Mouse (Mus musculus) limb, embryonic 11.5 days (tissue): Measurements from ENCODE around the gene Trak2. TPM values are rescaled to one million over a fixed set of nuclear protein-coding genes. Genes with fewer than 3 reads are reported as not detected.
"Not testable (repeated sequence)": the region's sequence is repeated elsewhere in the genome, so short reads cannot be mapped to it uniquely, and the experiment has no call there.

ENCODE experiments used
- ATAC-seq: fragments of 200-750 bp; cut with Nextera tagmentation; 2 replicates; pipeline ENCODE4 v1.8.0; 2017; ENCODE audit warnings: low read depth; ENCODE audit not compliant: insufficient number of reproducible peaks, low FRiP score, low TSS enrichment
- DNase-seq: peaks from one replicate; pipeline ENCODE4 v3.0.0-alpha.2; 2015; ENCODE audit warnings: low spot score
- H3K27ac ChIP-seq: fragments of 300-500 bp; sonication (generic); replicated peaks from 2 replicates; pipeline ENCODE4 v1.5.1; 2014; ENCODE audit warnings: low read depth, mild to moderate bottlenecking, low read length
- H3K27me3 ChIP-seq: fragments of 300-500 bp; sonication (generic); 2 replicates; pipeline ENCODE4 v1.6.1; 2014; ENCODE audit warnings: mild to moderate bottlenecking, low read length, mixed read lengths; ENCODE audit not compliant: control insufficient read depth, insufficient read depth
- H3K36me3 ChIP-seq: fragments of 300-500 bp; sonication (generic); 2 replicates; pipeline ENCODE4 v1.6.1; 2014; ENCODE audit warnings: mild to moderate bottlenecking, low read length, moderate library complexity, mixed read lengths; ENCODE audit not compliant: control insufficient read depth, insufficient read depth
- H3K4me1 ChIP-seq: fragments of 300-500 bp; sonication (generic); 2 replicates; pipeline ENCODE4 v1.6.1; 2014; ENCODE audit warnings: low read length, mixed read lengths; ENCODE audit not compliant: control insufficient read depth, insufficient read depth
- H3K4me2 ChIP-seq: fragments of 300-500 bp; sonication (generic); 2 replicates; pipeline ENCODE4 v1.6.1; 2014; ENCODE audit warnings: low read depth, mild to moderate bottlenecking, moderate library complexity; ENCODE audit not compliant: severe bottlenecking
- H3K4me3 ChIP-seq: fragments of 300-500 bp; sonication (generic); 2 replicates; pipeline ENCODE4 v1.5.1; 2014; ENCODE audit warnings: low read depth, low read length
- H3K9ac ChIP-seq: fragments of 300-500 bp; sonication (generic); 2 replicates; pipeline ENCODE4 v1.6.1; 2014; ENCODE audit warnings: mild to moderate bottlenecking, low read length
- H3K9me3 ChIP-seq: fragments of 300-500 bp; sonication (generic); 2 replicates; pipeline ENCODE4 v1.6.1; 2016; ENCODE audit warnings: low read length; ENCODE audit not compliant: control insufficient read depth
- WGBS: fragments of 180-500 bp; shearing (Covaris S2); extraction: QIAGEN DNeasy Blood & Tissue Kit; methylation state at CpG from one replicate; pipeline ENCODE4 v1.1.7; 2014; 5-methylcytosine and 5-hydroxymethylcytosine counted together
- polyA plus RNA-seq: library from polyadenylated mRNA; unstranded; fragments of >200 nt; fragmentation: Nextera tagmentation; extraction: Ambion mirVana; gene quantifications from 2 replicates; pipeline ENCODE4 v1.2.1, GENCODE M21; 2014

Gene Trak2
- polyA plus RNA-seq, 1 experiment from 2014 or later: 8.3 TPM

DNA sequence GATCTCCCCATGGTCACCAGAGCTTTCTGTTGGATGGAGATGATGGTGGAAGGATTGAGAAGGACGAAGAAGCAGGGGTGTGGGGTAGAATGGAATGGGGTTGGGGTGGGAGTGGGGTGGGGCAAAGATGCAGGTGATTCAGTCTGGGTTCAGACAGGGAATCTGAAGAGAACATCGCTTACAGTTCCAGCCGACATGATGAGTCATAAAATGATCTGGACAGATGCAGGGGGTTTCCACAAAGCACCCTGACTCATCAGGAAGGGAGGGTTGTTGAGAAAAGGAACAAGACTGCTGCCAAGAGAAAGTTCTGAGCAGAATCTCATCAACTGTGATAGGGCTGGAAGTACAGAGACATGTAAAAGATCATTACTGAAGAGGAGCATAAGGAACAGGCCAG is 116.4 kb downstream of the Trak2 start:
- H3K36me3 ChIP-seq, H3K27ac ChIP-seq, DNase-seq, H3K27me3 ChIP-seq, H3K4me2 ChIP-seq, H3K9ac ChIP-seq, ATAC-seq, H3K4me1 ChIP-seq, H3K4me3 ChIP-seq, H3K9me3 ChIP-seq: not testable (repeated sequence)
- 85% methylated on average over 3 of the region's 3 CpGs for WGBS

Other genes starting within 250 kb of the Trak2 start
- 18.8 and 18.9 TPM in 2 replicates for gene Casp8, start 178.1 kb downstream of the Trak2 start, polyA plus RNA-seq
- gene Stradb, start 92 bp upstream of the Trak2 start, polyA plus RNA-seq: 23.2 and 23.8 TPM in 2 replicates
- gene C2cd6, start 121.5 kb upstream of the Trak2 start, polyA plus RNA-seq: not detected in 2 replicates
- 36.2 and 39.8 TPM in 2 replicates for gene Tmem237, start 147.0 kb upstream of the Trak2 start, polyA plus RNA-seq
- gene Mpp4, start 190.0 kb upstream of the Trak2 start, polyA plus RNA-seq: 0.18 and 0.28 TPM in 2 replicates